Comparison of ENCODE assay signal across 12 mouse cellular contexts in the genomic region with DNA sequence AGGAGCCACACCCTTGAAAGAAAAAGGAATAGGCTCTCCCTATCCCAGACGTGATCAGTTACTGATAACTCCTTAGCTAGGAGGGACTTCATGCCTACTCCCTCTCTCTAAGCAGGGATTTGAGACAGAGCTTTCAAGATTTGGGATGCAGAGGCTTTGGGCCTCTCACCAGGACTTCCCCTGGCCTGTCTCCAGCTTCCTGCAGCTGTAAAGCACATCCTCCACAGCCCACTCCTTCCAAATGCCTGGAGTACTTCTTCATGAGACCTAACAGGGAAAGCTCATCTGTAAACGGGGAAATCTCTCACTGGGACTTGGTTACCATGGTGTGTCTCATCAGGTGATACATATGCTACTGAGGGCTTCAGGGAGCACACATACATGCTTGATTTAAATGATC.
"Had no signal": no experiment of that assay in that cellular context is flagged by ENCODE, and none has a peak within 500 bp of the region (broad histone marks: within the 10 kb centered on the region; RNA-seq: fewer than 3 reads in every experiment).

No protein-coding gene starts in this region.

- DNase-seq: kidney, adult 11 months; kidney, adult 9 months; layer of hippocampus, postnatal 36 days; liver, postnatal 0 days; lung, postnatal 14 days; lung, postnatal 4 days; midbrain, embryonic 14.5 days; thymus, adult 18-20 months; thymus, postnatal 36 days had no signal

- H3K4me2 ChIP-seq: midbrain, embryonic 11.5 days had no signal

- H3K4me3 ChIP-seq: left cerebral cortex, adult 2 months had no signal

- H3K9ac ChIP-seq: liver, embryonic 14.5 days; liver, postnatal 0 days had no signal

- ATAC-seq: liver, postnatal 0 days had no signal

- H3K27ac ChIP-seq: left cerebral cortex, adult 2 months; liver, embryonic 14.5 days had no signal
